Mouse (Mus musculus) neural tube, embryonic 11.5 days (tissue): ENCODE data around the gene Gstt1. TPM values are rescaled to one million over a fixed set of nuclear protein-coding genes. Genes with fewer than 3 reads are reported as not detected.
"Not testable (repeated sequence)": the region's sequence is repeated elsewhere in the genome, so short reads cannot be mapped to it uniquely, and the experiment has no call there.

Source experiments
- ATAC-seq: fragments of 200-750 bp; cut with Nextera tagmentation; 2 replicates; pipeline ENCODE4 v1.8.0; 2017; ENCODE audit warnings: moderate number of reproducible peaks, mild to moderate bottlenecking, moderate TSS enrichment, moderate library complexity; ENCODE audit not compliant: insufficient read depth, low FRiP score, low TSS enrichment
- DNase-seq: peaks from one replicate; pipeline ENCODE4 v3.0.0-alpha.2; 2015; ENCODE audit warnings: low spot score
- H3K27ac ChIP-seq: fragments of 300-500 bp; sonication (generic); 2 replicates; pipeline ENCODE4 v1.5.1; 2014; ENCODE audit warnings: low read depth, mild to moderate bottlenecking, low read length
- H3K27me3 ChIP-seq: fragments of 300-500 bp; sonication (generic); 2 replicates; pipeline ENCODE4 v1.6.1; 2014; ENCODE audit warnings: mild to moderate bottlenecking, low read length, mixed read lengths; ENCODE audit not compliant: control insufficient read depth, insufficient read depth
- H3K36me3 ChIP-seq: fragments of 300-500 bp; sonication (generic); 2 replicates; pipeline ENCODE4 v1.6.1; 2014; ENCODE audit warnings: mild to moderate bottlenecking, low read length, moderate library complexity, mixed read lengths; ENCODE audit not compliant: control insufficient read depth, insufficient read depth
- H3K4me1 ChIP-seq: fragments of 300-500 bp; sonication (generic); 2 replicates; pipeline ENCODE4 v1.6.1; 2014; ENCODE audit warnings: low read length, mixed read lengths; ENCODE audit not compliant: control insufficient read depth, insufficient read depth
- H3K4me2 ChIP-seq: fragments of 300-500 bp; sonication (generic); 2 replicates; pipeline ENCODE4 v1.6.1; 2014; ENCODE audit warnings: low read depth, mild to moderate bottlenecking, moderate library complexity
- H3K4me3 ChIP-seq: fragments of 300-500 bp; sonication (generic); 2 replicates; pipeline ENCODE4 v1.5.1; 2014; ENCODE audit warnings: low read depth, low read length
- H3K9ac ChIP-seq: fragments of 300-500 bp; sonication (generic); 2 replicates; pipeline ENCODE4 v1.6.1; 2014; ENCODE audit warnings: mild to moderate bottlenecking, low read length
- H3K9me3 ChIP-seq: fragments of 300-500 bp; sonication (generic); 2 replicates; pipeline ENCODE4 v1.6.1; 2016; ENCODE audit warnings: low read length; ENCODE audit not compliant: control insufficient read depth
- WGBS: fragments of 180-500 bp; shearing (Covaris S2); extraction: QIAGEN DNeasy Blood & Tissue Kit; methylation state at CpG from one replicate; pipeline ENCODE4 v1.1.7; 2014; 5-methylcytosine and 5-hydroxymethylcytosine counted together
- polyA plus RNA-seq: library from polyadenylated mRNA; unstranded; fragments of >200 nt; fragmentation: Nextera tagmentation; extraction: Ambion mirVana; gene quantifications from 2 replicates; pipeline ENCODE4 v1.2.1, GENCODE M21; 2014

The Gstt1 gene
- polyA plus RNA-seq, 1 experiment from 2014 or later, result 2.9 TPM

DNA sequence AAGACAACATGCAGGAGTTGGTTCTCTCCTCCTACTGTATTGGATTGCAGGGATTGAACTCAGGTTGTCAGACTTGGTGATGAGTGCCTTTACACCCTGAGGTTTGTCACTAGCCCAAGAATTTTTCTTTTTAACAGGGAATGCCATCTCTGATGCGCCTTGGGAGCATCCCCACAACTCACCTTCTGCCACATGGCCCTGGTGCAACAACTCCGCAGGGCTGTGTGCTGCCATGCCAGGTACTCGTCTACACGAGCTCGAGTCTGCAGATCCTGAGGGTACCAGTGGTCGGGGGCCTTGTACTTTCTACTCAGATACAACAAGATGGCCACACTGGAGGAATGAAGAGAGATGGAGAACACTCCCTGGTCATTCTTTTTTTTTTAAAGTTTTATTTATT, 21.8 kb downstream of the Gstt1 start:
- DNase-seq (no peak), ATAC-seq (no peak)
- H3K4me3 ChIP-seq, result no peak overlapping the region
- H3K4me2 ChIP-seq, result no peak overlapping the region
- no peak overlapping the region for H3K27ac ChIP-seq
- H3K27me3 ChIP-seq, result peaks cover 23% of the 10 kb centered on the region
- WGBS, result 89% methylated on average over 6 of the region's 6 CpGs
- H3K9ac ChIP-seq, result no peak overlapping the region
- H3K36me3 ChIP-seq, result no peaks in the 10 kb centered on the region
- peaks cover 8% of the 10 kb centered on the region; the same call in 1 of the 2 replicates for H3K4me1 ChIP-seq
- H3K9me3 ChIP-seq, result no peaks in the 10 kb centered on the region

DNA sequence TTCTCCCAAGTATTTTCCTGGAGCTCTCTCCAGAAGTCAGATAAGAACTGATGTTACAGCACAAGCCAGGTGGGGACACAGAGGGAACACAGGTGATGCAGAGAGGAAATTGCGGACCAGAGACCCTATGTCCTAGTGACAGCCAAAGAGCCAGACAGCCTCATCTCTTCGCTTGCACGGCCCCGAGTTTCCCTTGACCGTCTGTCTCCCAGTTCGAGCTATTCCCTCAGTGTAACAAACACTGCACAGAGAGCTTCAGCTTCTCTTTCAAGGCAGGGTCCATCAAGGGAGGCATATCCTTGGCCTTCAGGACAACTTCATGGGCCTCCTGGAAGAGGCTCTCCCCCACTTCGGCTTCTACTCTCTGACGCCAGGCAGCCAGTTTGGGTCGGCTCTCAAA, 23.8 kb downstream of the Gstt1 start:
- no peak overlapping the region for H3K27ac ChIP-seq
- peaks cover 5% of the 10 kb centered on the region; the same call in 1 of the 2 replicates for H3K27me3 ChIP-seq
- H3K4me3 ChIP-seq, result no peak overlapping the region
- no peak overlapping the region for H3K4me2 ChIP-seq
- H3K4me1 ChIP-seq, result peaks cover 4% of the 10 kb centered on the region; the same call in 1 of the 2 replicates
- WGBS, result 87% methylated on average over 9 of the region's 9 CpGs
- no peaks in the 10 kb centered on the region; the same call in 1 of the 2 replicates for H3K36me3 ChIP-seq
- H3K9me3 ChIP-seq, result no peaks in the 10 kb centered on the region
- ATAC-seq (no peak), DNase-seq (no peak)
- H3K9ac ChIP-seq, result no peak overlapping the region

GRCm38 (mm10) chr10:75774102-75774501, 24.3 kb downstream of the Gstt1 start:
- WGBS, result 96% methylated on average over 5 of the region's 5 CpGs
- no peak for DNase-seq

DNA sequence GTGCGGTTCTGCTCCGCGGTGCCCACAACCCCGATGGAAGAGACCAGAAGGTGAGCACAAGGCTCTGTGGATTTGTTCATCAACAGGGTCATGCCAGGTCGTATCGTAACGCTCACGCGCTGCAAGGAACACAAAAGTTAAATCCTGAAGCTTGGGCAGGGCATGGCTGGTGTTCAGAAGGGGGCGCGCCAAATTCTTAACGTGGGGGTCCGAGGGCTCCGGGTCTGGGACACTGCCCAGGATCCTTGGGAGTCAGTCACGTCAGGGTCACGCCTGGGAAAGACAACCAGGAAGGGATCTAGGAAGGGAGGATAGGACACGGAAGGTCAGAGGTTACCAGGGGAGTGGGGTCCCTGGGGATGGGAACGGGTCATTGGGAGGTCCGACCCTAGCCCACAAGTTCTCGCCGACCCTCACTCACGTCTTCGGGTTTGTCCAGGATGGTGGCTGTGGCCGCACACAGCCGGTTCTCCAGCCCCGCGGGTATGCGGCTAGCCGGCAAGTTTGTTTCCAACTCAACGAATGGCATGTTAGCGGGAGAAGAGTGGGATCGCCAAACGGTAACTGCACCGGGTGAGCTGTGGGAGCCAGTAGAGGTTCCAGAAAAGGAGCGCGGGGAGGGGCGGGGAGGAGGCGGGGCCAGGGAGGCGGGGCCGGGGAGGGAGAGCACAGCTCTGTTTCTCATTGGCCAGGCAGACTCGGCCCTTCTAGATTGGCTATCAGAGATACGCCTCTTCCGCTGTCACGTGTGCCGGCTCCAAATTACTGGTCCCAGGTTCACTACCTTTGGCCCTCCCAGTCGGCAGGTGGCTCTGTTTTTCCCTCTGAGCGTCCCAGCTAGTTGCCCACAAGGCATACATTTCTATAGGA, 25.4 kb downstream of the Gstt1 start, which contains the start of gene Ddt:
TSS of gene Ddt (minus strand) at position 620 of the 870 bp plus-strand sequence.
- Histone ChIP-seq H3K9me3 (no peaks in the 10 kb centered on the region), H3K4me1 (peaks cover 4% of the 10 kb centered on the region; the same call in 1 of the 2 replicates), H3K4me2 (peak within 1 kb of the TSS; percentile 64), H3K4me3 (peak within 1 kb of the TSS; percentile 44), H3K27me3 (no peaks in the 10 kb centered on the region), H3K27ac (no peak within 1 kb of the TSS), H3K9ac (peak within 1 kb of the TSS; percentile 48), H3K36me3 (no peaks in the 10 kb centered on the region; the same call in 1 of the 2 replicates)
- peak; percentile 95 for ATAC-seq
- under 1% methylated on average over 46 of the region's 47 CpGs for WGBS
- DNase-seq, result peak; percentile 87

More at GRCm38 (mm10) chr10:75774102-75774501, 24.3 kb downstream of the Gstt1 start:
- Histone ChIP-seq H3K9ac (no peak overlapping the region), H3K4me1 (peaks cover 4% of the 10 kb centered on the region; the same call in 1 of the 2 replicates), H3K4me3 (no peak overlapping the region), H3K27ac (no peak overlapping the region), H3K36me3 (no peaks in the 10 kb centered on the region; the same call in 1 of the 2 replicates), H3K4me2 (no peak overlapping the region), H3K27me3 (no peaks in the 10 kb centered on the region), H3K9me3 (no peaks in the 10 kb centered on the region)
- ATAC-seq, result no peak

DNA sequence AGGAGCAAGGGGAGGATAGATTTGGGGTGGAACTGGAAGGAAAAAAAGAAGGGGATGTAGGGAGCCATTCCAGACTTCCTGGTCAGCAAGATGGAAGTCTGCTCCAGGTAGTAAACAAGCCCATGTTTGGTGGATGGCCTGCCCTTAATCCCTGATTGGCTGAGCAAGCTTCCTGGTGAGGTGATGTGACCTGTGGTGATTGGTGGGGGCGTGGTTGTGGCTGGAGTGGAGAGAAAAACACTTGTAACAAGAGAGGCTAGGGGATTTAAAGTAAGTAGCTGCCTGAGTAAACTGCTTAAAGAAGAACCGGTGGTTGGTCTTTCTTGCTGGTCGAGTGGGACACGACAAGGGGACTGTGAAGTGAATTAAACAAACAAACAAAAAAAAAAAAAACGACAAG, 30.6 kb downstream of the Gstt1 start:
- not testable (repeated sequence) for H3K9me3 ChIP-seq, DNase-seq, ATAC-seq, H3K27me3 ChIP-seq, H3K27ac ChIP-seq, H3K4me3 ChIP-seq, H3K4me2 ChIP-seq, H3K4me1 ChIP-seq, H3K36me3 ChIP-seq, H3K9ac ChIP-seq
- WGBS, result 49% methylated on average over 5 of the region's 5 CpGs

GRCm38 (mm10) chr10:75766856-75767255, 31.5 kb downstream of the Gstt1 start:
- ATAC-seq (no peak), DNase-seq (no peak)
- 0 out of 2 replicates have a peak, but pooled peaks cover 4% of the 10 kb centered on the region for H3K4me1 ChIP-seq
- no peak overlapping the region for H3K4me2 ChIP-seq
- no peaks in the 10 kb centered on the region for H3K9me3 ChIP-seq
- H3K27ac ChIP-seq, result no peak overlapping the region
- H3K36me3 ChIP-seq, result no peaks in the 10 kb centered on the region; the same call in 1 of the 2 replicates
- 85% methylated on average over 6 of the region's 6 CpGs for WGBS
- no peaks in the 10 kb centered on the region for H3K27me3 ChIP-seq
- no peak overlapping the region for H3K4me3 ChIP-seq
- H3K9ac ChIP-seq, result no peak overlapping the region

- Histone ChIP-seq H3K4me2 (peak overlapping the region; percentile 60), H3K4me3 (peak overlapping the region; percentile 57), H3K9me3 (no peaks in the 10 kb centered on the region), H3K27me3 (no peaks in the 10 kb centered on the region), H3K36me3 (no peaks in the 10 kb centered on the region), H3K4me1 (0 out of 2 replicates have a peak, but pooled peaks cover 4% of the 10 kb centered on the region), H3K27ac (0 out of 2 replicates have a peak overlapping the region, but pooled peaks have one; percentile 44), H3K9ac (peak overlapping the region; percentile 47)
- DNase-seq (peak; percentile 83), ATAC-seq (peak; percentile 40)
- 1% methylated on average over 27 of the region's 27 CpGs for WGBS
These were observed 33.6 kb downstream of the Gstt1 start for GRCm38 (mm10) chr10:75764519-75765473.
